Mouse (Mus musculus) T-cell, adult 2 months (primary cell): ENCODE results near the gene Olfr1288.

Source experiments
- DNase-seq: peaks from one replicate; pipeline ENCODE4 v3.0.0; 2022; ENCODE audit warnings: low spot score

Olfr1288 gene

DNA sequence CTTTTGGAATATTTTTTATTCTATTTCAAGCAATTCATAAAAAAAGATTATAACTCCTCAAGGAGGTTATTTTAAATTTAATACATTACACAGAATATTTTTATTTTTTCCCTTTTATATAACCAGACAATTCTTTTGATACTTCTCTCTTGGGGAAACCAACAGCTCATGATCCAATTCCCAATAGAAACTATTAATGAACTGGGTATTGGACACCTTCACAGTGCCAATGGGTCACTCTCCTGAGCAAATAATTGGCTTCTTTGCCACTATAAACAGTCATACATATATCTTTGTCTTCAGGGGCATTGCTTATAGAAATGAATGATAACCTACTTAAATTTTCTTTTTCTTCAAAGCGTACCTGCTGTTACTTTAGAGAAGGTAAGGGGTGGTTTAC is at the start of gene Olfr1288:
Olfr1288 (plus strand) TSS at position 301 of the 400 bp plus-strand sequence.
- DNase-seq: no peak

- no peak for DNase-seq
Observed at GRCm38 (mm10) chr2:111448842-111449241, 25.1 kb upstream of the Olfr1288 start, which contains the start of gene Olfr1287. TSS of gene Olfr1287 (plus strand) at chr2:111449142.

- no peak for DNase-seq
Observed at GRCm38 (mm10) chr2:111480519-111480918, 6.6 kb downstream of the Olfr1288 start, which contains the start of gene Olfr1289. TSS of gene Olfr1289 (plus strand) at chr2:111480819.

DNA sequence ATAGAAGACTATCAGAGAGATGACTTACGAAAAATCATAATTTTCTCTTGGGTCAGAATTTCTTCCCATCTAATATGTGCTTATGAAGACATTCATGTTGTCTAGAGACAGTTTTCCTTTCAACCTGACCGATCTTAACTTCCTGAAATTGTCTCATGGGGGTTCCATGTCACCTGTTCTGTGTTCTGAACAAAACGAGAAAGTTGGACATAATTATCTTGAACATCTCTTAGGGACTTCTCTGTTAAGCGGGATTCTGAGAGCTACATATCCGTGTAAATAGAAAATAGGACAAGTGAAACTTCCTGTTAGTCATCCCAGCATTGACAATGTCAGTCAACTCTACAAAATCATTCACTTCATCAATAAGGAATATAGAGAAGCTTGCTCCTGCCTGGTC is 19.8 kb downstream of the Olfr1288 start, which contains the start of gene Olfr1290:
Olfr1290 (minus strand) TSS at position 101 of the 400 bp plus-strand sequence.
- DNase-seq: no peak

DNA sequence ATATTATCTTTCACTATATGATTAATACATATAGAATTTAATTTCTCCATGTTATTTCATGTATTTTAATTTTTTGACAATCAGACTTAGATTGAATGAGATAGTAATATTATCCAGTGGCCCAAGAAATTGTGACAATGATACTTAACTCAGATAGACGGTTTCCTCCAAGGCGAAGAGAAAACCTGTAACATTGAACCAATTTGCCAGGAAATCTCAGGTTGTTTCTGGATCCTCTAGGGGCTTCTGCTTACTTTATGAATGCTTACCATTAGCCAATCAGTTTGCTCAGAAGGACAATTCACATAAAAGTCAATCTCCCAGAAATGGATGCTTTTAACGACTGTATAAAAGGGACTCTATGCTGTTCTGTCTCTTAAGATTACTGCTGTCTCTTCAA is 23.0 kb downstream of the Olfr1288 start, which contains the start of gene Olfr1291-ps1:
Olfr1291-ps1 (plus strand) TSS at position 301 of the 400 bp plus-strand sequence.
- no peak for DNase-seq

- DNase-seq: no peak
Observed at GRCm38 (mm10) chr2:111517451-111517850, 43.5 kb downstream of the Olfr1288 start.

DNA sequence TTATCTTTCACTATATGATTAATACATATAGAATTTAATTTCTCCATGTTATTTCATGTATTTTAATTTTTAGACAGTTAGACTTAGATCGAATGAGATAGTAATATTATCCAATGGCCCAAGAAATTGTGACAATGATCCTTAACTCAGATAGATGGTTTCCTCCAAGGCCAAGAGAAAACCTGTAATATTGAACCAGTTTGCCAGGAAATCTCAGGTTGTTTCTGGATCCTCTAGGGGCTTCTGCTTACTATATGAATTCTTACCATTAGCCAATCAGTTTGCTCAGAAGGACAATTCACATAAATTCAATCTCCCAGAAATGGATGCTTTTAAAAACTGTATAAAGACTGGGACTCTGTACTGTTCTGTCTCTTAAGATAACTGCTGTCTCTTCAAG is 51.0 kb downstream of the Olfr1288 start, which contains the start of gene Olfr1293-ps:
Olfr1293-ps (plus strand) TSS at position 301 of the 400 bp plus-strand sequence.
- DNase-seq: no peak
